Mouse (Mus musculus): ENCODE measurements around the gene Gan. TPM values are rescaled to one million over a fixed set of nuclear protein-coding genes. Genes with fewer than 3 reads are reported as not detected.

Gene Gan
- polyA plus RNA-seq, 1 experiment from 2014 or later, result 2.1 TPM

GRCm38 (mm10) chr8:117166515-117166914 is 8.6 kb downstream of the Gan start:
- H3K9me3 ChIP-seq, result no peaks in the 10 kb centered on the region
- H3K4me3 ChIP-seq, result no peak overlapping the region
- WGBS, result 88% methylated on average over 2 of the region's 2 CpGs
- no peaks in the 10 kb centered on the region for H3K36me3 ChIP-seq
- no peaks in the 10 kb centered on the region for H3K4me1 ChIP-seq (replicated peaks)
- no peak for DNase-seq (ENCODE audit: low spot score)
- no peaks in the 10 kb centered on the region for H3K27me3 ChIP-seq (ENCODE audit: insufficient read depth, poor library complexity, severe bottlenecking)
- no peak overlapping the region for H3K27ac ChIP-seq

GRCm38 (mm10) chr8:117167243-117167883 is 9.4 kb downstream of the Gan start:
- Histone ChIP-seq H3K36me3 (no peaks in the 10 kb centered on the region), H3K27me3 (ENCODE audit: insufficient read depth, poor library complexity, severe bottlenecking) (no peaks in the 10 kb centered on the region), H3K27ac (no peak overlapping the region), H3K9me3 (no peaks in the 10 kb centered on the region), H3K4me1 (replicated peaks) (no peaks in the 10 kb centered on the region), H3K4me3 (no peak overlapping the region)
- WGBS, result 84% methylated on average over 8 of the region's 8 CpGs
- no peak for DNase-seq (ENCODE audit: low spot score)

DNA sequence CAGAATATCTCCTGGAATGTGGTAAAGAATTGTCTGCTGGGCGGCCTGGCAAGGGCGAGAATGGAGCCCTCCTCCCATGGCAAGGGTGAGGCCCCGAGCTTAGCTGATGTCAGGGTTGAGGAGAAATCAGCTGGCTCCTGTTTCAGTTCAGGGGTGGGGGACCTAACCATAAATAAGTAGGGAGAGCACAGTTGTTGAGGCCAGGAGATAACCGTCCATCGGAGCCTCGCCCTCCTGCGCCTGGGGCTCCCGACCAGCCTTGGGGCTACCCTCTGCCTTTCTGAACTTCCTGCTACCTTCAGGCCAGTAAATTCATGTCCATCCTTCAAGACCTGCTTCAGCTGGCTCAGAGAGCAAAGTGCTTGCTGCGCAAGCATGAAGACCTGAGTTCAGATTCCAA is 10.4 kb downstream of the Gan start:
- no peaks in the 10 kb centered on the region for H3K27me3 ChIP-seq (ENCODE audit: insufficient read depth, poor library complexity, severe bottlenecking)
- H3K4me1 ChIP-seq (replicated peaks), result no peaks in the 10 kb centered on the region; the same call in 1 of the 2 replicates
- no peaks in the 10 kb centered on the region for H3K9me3 ChIP-seq
- no peak overlapping the region for H3K27ac ChIP-seq
- WGBS, result 92% methylated on average over 9 of the region's 9 CpGs
- no peak overlapping the region for H3K4me3 ChIP-seq
- no peaks in the 10 kb centered on the region for H3K36me3 ChIP-seq
- DNase-seq (ENCODE audit: low spot score), result no peak

DNA sequence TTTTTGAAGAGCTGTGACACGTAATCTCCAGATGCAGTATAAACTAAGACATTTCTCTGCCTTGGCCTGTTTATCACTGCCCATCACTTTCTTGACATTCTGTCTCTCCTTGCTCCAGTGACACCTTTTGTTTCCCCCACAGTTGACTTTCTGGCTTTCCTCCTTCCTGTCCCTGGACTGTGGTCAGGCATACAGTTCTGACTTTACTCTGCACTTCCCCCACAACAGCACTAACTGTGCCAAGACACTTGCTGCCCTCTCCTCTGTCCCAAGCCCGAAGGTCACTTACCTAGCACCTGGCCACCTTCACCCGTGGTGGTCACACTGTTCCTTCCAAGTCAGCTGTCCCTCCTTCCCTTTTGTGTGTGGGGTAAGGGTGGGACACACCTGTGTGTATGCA is 13.9 kb downstream of the Gan start:
- WGBS, result 89% methylated on average over 3 of the region's 3 CpGs
- DNase-seq (ENCODE audit: low spot score), result no peak
- peaks cover 17% of the 10 kb centered on the region for H3K36me3 ChIP-seq
- H3K9me3 ChIP-seq, result no peaks in the 10 kb centered on the region
- H3K27me3 ChIP-seq (ENCODE audit: insufficient read depth, poor library complexity, severe bottlenecking), result no peaks in the 10 kb centered on the region
- no peak overlapping the region for H3K27ac ChIP-seq
- no peak overlapping the region for H3K4me3 ChIP-seq
- H3K4me1 ChIP-seq (replicated peaks), result no peaks in the 10 kb centered on the region; the same call in 1 of the 2 replicates

- DNase-seq (ENCODE audit: low spot score), result no peak
- Histone ChIP-seq H3K4me1 (replicated peaks) (no peaks in the 10 kb centered on the region; the same call in 1 of the 2 replicates), H3K27ac (no peak overlapping the region), H3K4me3 (no peak overlapping the region), H3K36me3 (peaks cover 17% of the 10 kb centered on the region), H3K9me3 (no peaks in the 10 kb centered on the region), H3K27me3 (ENCODE audit: insufficient read depth, poor library complexity, severe bottlenecking) (no peaks in the 10 kb centered on the region)
- 58% methylated on average over 7 of the region's 7 CpGs for WGBS
Measured at GRCm38 (mm10) chr8:117172904-117173303, 15.0 kb downstream of the Gan start.

DNA sequence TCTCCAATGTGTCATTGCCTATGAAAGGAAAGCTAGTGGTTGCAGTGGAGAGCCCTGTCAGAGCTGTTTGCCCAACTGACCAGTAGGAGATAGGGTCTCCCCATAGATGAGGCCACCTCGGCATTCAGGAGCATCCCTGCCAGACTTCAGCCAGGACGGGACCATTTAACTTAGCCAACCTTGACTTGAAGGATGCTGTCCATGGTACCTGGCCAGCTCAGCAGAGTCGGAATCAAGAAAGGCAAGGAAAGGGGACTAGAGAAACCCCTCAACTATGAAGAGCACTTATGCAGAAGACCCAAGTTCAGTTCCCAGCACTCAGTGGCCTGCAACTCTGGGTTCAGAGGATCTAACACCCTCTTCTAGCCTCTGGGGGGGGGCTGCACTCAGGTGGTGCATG is 15.8 kb downstream of the Gan start:
- Histone ChIP-seq H3K4me3 (no peak overlapping the region), H3K36me3 (peaks cover 17% of the 10 kb centered on the region), H3K27me3 (ENCODE audit: insufficient read depth, poor library complexity, severe bottlenecking) (no peaks in the 10 kb centered on the region), H3K9me3 (no peaks in the 10 kb centered on the region), H3K27ac (no peak overlapping the region), H3K4me1 (replicated peaks) (no peaks in the 10 kb centered on the region; the same call in 1 of the 2 replicates)
- no peak for DNase-seq (ENCODE audit: low spot score)
- WGBS, result 86% methylated on average over 3 of the region's 3 CpGs

GRCm38 (mm10) chr8:117174536-117174935 is 16.6 kb downstream of the Gan start:
- DNase-seq (ENCODE audit: low spot score), result no peak

GRCm38 (mm10) chr8:117176308-117176707 is 18.4 kb downstream of the Gan start:
- 87% methylated on average over 5 of the region's 5 CpGs for WGBS
- Histone ChIP-seq H3K4me1 (replicated peaks) (no peaks in the 10 kb centered on the region; the same call in 1 of the 2 replicates), H3K27me3 (ENCODE audit: insufficient read depth, poor library complexity, severe bottlenecking) (no peaks in the 10 kb centered on the region), H3K27ac (no peak overlapping the region), H3K36me3 (peaks cover 22% of the 10 kb centered on the region), H3K4me3 (no peak overlapping the region), H3K9me3 (no peaks in the 10 kb centered on the region)
- DNase-seq (ENCODE audit: low spot score), result no peak

More at GRCm38 (mm10) chr8:117174536-117174935, 16.6 kb downstream of the Gan start:
- Histone ChIP-seq H3K27ac (no peak overlapping the region), H3K36me3 (peaks cover 22% of the 10 kb centered on the region), H3K27me3 (ENCODE audit: insufficient read depth, poor library complexity, severe bottlenecking) (no peaks in the 10 kb centered on the region), H3K4me3 (no peak overlapping the region), H3K4me1 (replicated peaks) (no peaks in the 10 kb centered on the region; the same call in 1 of the 2 replicates), H3K9me3 (no peaks in the 10 kb centered on the region)
- 92% methylated on average over 5 of the region's 5 CpGs for WGBS

GRCm38 (mm10) chr8:117177236-117177635 is 19.3 kb downstream of the Gan start:
- DNase-seq (ENCODE audit: low spot score), result no peak
- H3K27me3 ChIP-seq (ENCODE audit: insufficient read depth, poor library complexity, severe bottlenecking), result no peaks in the 10 kb centered on the region
- no peak overlapping the region for H3K27ac ChIP-seq
- 93% methylated on average over 7 of the region's 7 CpGs for WGBS
- no peaks in the 10 kb centered on the region for H3K9me3 ChIP-seq
- H3K4me3 ChIP-seq, result no peak overlapping the region
- peaks cover 22% of the 10 kb centered on the region for H3K36me3 ChIP-seq
- no peaks in the 10 kb centered on the region; the same call in 1 of the 2 replicates for H3K4me1 ChIP-seq (replicated peaks)

GRCm38 (mm10) chr8:117178039-117178438 is 20.1 kb downstream of the Gan start:
- DNase-seq (ENCODE audit: low spot score), result no peak
- Histone ChIP-seq H3K4me1 (replicated peaks) (no peaks in the 10 kb centered on the region), H3K36me3 (peaks cover 22% of the 10 kb centered on the region), H3K27ac (no peak overlapping the region), H3K4me3 (no peak overlapping the region), H3K27me3 (ENCODE audit: insufficient read depth, poor library complexity, severe bottlenecking) (no peaks in the 10 kb centered on the region), H3K9me3 (no peaks in the 10 kb centered on the region)
- WGBS, result 80% methylated on average over 2 of the region's 2 CpGs

- WGBS, result 93% methylated on average over 6 of the region's 6 CpGs
- peaks cover 24% of the 10 kb centered on the region for H3K36me3 ChIP-seq
Measured at GRCm38 (mm10) chr8:117178676-117179075, 20.7 kb downstream of the Gan start.

DNA sequence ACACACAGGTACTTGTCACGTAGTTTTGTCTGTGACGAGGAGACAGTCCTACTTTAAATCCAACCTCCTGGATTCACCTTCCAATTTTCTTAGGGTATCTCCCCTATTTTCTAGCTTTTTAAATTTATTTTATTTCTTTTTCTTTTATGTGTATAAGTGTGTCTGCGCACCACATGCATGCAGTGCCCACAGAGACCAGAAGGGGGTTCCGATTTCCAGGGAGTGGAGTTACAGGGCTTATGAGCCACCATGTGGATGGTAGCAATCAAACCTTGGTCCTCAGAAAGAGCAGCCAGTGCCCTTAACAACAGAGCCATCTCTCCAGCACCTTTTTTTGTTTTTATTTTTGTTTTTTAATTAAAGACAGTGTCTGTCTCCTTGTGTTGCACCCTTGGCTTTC is 24.8 kb downstream of the Gan start:
- DNase-seq (ENCODE audit: low spot score), result no peak
- peaks cover 40% of the 10 kb centered on the region for H3K36me3 ChIP-seq
- no peaks in the 10 kb centered on the region for H3K9me3 ChIP-seq
- WGBS, result 97% methylated on average over 4 of the region's 4 CpGs
- H3K27me3 ChIP-seq (ENCODE audit: insufficient read depth, poor library complexity, severe bottlenecking), result no peaks in the 10 kb centered on the region
- H3K4me1 ChIP-seq (replicated peaks), result no peaks in the 10 kb centered on the region
- H3K4me3 ChIP-seq, result no peak overlapping the region
- no peak overlapping the region for H3K27ac ChIP-seq

More at GRCm38 (mm10) chr8:117178676-117179075, 20.7 kb downstream of the Gan start:
- no peaks in the 10 kb centered on the region for H3K9me3 ChIP-seq
- H3K4me1 ChIP-seq (replicated peaks), result no peaks in the 10 kb centered on the region
- no peaks in the 10 kb centered on the region for H3K27me3 ChIP-seq (ENCODE audit: insufficient read depth, poor library complexity, severe bottlenecking)
- no peak for DNase-seq (ENCODE audit: low spot score)
- no peak overlapping the region for H3K4me3 ChIP-seq
- no peak overlapping the region for H3K27ac ChIP-seq

DNA sequence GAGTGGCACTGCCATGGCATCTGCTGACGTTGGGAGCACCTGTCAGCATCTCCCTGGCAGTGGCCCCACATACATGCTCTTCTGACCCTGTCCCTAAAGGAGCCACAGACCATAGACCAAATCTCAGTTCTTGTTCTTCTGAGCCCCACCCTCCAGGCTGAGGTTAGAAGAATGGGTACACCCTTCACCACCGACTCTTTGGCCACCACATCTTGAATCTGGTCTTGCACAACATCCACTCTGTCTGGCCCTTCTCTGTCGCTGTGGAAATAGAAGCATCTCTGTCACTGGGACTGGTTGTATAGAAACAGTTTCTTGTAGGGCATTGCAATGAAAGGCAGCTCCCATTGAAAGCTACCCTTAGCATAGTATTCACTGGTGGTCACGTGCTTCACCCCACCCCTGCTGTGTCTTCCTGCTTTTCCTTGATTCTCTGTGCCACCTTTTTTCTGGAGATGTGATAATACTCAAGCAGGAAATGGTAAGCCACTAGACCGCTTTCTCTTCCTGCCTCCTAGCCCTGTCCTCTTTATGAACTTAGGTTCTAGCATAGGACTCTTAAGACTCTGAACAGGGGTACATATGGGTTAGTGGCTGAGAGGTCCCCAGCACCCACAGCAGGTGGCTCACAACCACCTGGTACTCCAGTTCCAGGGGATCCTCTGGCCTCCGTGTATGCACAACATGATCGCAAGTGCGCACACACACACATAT is 25.9 kb downstream of the Gan start:
- no peak overlapping the region for H3K4me3 ChIP-seq
- no peak overlapping the region for H3K27ac ChIP-seq
- H3K27me3 ChIP-seq (ENCODE audit: insufficient read depth, poor library complexity, severe bottlenecking), result no peaks in the 10 kb centered on the region
- 91% methylated on average over 8 of the region's 8 CpGs for WGBS
- DNase-seq (ENCODE audit: low spot score), result no peak
- no peaks in the 10 kb centered on the region for H3K9me3 ChIP-seq
- H3K4me1 ChIP-seq (replicated peaks), result no peaks in the 10 kb centered on the region
- peaks cover 51% of the 10 kb centered on the region for H3K36me3 ChIP-seq

All from hindbrain, embryonic 10.5 days (tissue).